Mouse (Mus musculus): ENCODE measurements at regions not wholly inside any gene's neighbourhood (a gene's known extent, or its start where the extent isn't known, plus 50 kb on each side); places are given as distances from the start of the nearest gene placed in this dataset.

GRCm38 (mm10) chr13:19975621-19976020 lies 114.8 kb upstream of the Elmo1 start:
- ATAC-seq (ENCODE audit: low read depth) (no peak), DNase-seq (no peak)
- H3K27me3 ChIP-seq, result no peaks in the 10 kb centered on the region
- H3K9me3 ChIP-seq (replicated peaks), result no peaks in the 10 kb centered on the region
- H3K27ac ChIP-seq, result no peak overlapping the region
- no peak overlapping the region for H3K9ac ChIP-seq
- no peak overlapping the region for H3K4me3 ChIP-seq (replicated peaks)
- H3K36me3 ChIP-seq, result no peaks in the 10 kb centered on the region
- H3K4me1 ChIP-seq (replicated peaks), result no peaks in the 10 kb centered on the region
- no peak overlapping the region for H3K4me2 ChIP-seq

GRCm38 (mm10) chr13:19966566-19966965 lies 123.8 kb upstream of the Elmo1 start:
- Histone ChIP-seq H3K27me3 (no peaks in the 10 kb centered on the region), H3K36me3 (no peaks in the 10 kb centered on the region), H3K4me3 (replicated peaks) (no peak overlapping the region), H3K4me2 (no peak overlapping the region), H3K9ac (no peak overlapping the region), H3K4me1 (replicated peaks) (no peaks in the 10 kb centered on the region), H3K27ac (no peak overlapping the region), H3K9me3 (replicated peaks) (no peaks in the 10 kb centered on the region)
- WGBS (ENCODE audit: insufficient replicate concordance), result 82% methylated on average over 1 of the region's 1 CpGs
- DNase-seq, result no peak
- no peak for ATAC-seq (ENCODE audit: low read depth)

- Histone ChIP-seq H3K9me3 (replicated peaks) (no peaks in the 10 kb centered on the region), H3K9ac (no peak overlapping the region), H3K4me2 (no peak overlapping the region), H3K27me3 (no peaks in the 10 kb centered on the region), H3K4me3 (replicated peaks) (no peak overlapping the region), H3K4me1 (replicated peaks) (no peaks in the 10 kb centered on the region), H3K36me3 (no peaks in the 10 kb centered on the region), H3K27ac (no peak overlapping the region)
- WGBS (ENCODE audit: insufficient replicate concordance), result 46% methylated on average over 3 of the region's 3 CpGs
- DNase-seq, result no peak
- no peak for ATAC-seq (ENCODE audit: low read depth)
Measured at GRCm38 (mm10) chr13:19963031-19963430, 127.4 kb upstream of the Elmo1 start.

GRCm38 (mm10) chr13:19928761-19929160 lies 104.7 kb upstream of the Gpr141 start:
- Histone ChIP-seq H3K4me3 (replicated peaks) (no peak overlapping the region), H3K9me3 (replicated peaks) (no peaks in the 10 kb centered on the region), H3K9ac (no peak overlapping the region), H3K27me3 (no peaks in the 10 kb centered on the region), H3K4me2 (no peak overlapping the region), H3K27ac (no peak overlapping the region), H3K4me1 (replicated peaks) (no peaks in the 10 kb centered on the region), H3K36me3 (no peaks in the 10 kb centered on the region)
- DNase-seq (no peak), ATAC-seq (ENCODE audit: low read depth) (no peak)
- 76% methylated on average over 6 of the region's 6 CpGs for WGBS (ENCODE audit: insufficient replicate concordance)

DNA sequence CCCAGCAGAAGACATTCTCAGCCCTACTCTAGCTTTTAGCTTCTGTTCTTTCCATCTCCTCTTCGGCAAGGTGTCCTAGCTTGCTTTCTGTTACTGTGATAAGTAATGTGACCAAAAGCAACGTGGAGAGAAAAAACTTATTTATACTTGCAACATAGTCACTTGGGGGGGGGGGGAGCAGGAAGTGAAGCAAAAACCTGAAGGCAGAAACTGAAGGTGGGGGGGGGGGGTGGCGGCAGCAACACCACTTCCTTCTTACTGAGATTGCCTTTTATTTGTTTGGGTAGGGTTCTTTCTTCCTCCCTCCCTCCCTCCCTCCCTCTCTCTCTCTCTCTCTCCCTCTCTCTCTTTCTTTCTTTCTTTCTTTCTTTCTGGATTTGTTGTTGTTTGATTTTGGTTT lies 103.8 kb upstream of the Gpr141 start:
- H3K9me3 ChIP-seq (replicated peaks), result no peaks in the 10 kb centered on the region
- H3K9ac ChIP-seq, result no peak overlapping the region
- no peak overlapping the region for H3K27ac ChIP-seq
- no peaks in the 10 kb centered on the region for H3K27me3 ChIP-seq
- H3K36me3 ChIP-seq, result no peaks in the 10 kb centered on the region
- H3K4me2 ChIP-seq, result no peak overlapping the region
- 50% methylated on average over 3 of the region's 3 CpGs for WGBS (ENCODE audit: insufficient replicate concordance)
- no peak overlapping the region for H3K4me3 ChIP-seq (replicated peaks)
- no peaks in the 10 kb centered on the region for H3K4me1 ChIP-seq (replicated peaks)
- DNase-seq, result no peak
- ATAC-seq (ENCODE audit: low read depth), result no peak

DNA sequence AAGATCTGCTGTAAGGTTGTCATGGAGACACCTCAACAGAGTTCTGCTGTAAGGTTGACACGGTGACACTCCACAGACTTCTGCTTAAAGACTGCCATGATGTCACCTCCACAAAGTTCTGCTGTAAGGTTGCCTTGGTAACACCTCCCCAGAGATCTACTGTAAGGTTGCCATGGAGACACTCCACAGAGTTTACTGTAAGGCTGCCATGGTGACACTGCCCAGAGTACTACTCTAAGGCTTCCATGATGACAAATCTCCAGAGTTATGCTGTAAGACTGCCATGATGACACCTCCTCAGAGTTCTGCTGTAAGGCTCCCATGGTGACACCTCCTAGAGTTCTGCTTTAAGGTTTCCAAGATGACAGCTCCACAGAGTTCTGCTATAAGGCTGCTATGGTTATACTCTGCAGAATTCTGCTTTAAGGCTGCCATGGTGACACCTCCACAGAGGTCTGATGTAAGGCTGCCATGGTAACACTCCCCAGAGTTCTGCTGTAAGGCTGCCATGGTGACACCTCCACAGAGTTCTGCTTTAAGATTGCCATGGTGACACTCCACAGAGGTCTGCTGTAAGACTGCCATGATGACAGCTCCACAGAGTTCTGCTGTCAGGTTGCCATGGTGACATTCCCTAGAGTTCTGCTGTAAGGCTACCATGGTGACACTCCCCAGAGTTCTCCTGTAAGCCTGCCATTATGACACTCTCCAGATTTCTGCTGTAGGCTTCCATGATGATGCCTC lies 97.2 kb upstream of the Gpr141 start:
- Histone ChIP-seq H3K27me3 (no peaks in the 10 kb centered on the region), H3K9me3 (replicated peaks) (0 out of 2 replicates have a peak, but pooled peaks cover 4% of the 10 kb centered on the region), H3K4me3 (replicated peaks) (no peak overlapping the region), H3K4me2 (no peak overlapping the region), H3K9ac (no peak overlapping the region), H3K36me3 (no peaks in the 10 kb centered on the region), H3K27ac (no peak overlapping the region), H3K4me1 (replicated peaks) (no peaks in the 10 kb centered on the region)
- ATAC-seq (ENCODE audit: low read depth), result no peak
- no peak for DNase-seq
- WGBS (ENCODE audit: insufficient replicate concordance), result 53% methylated on average over 1 of the region's 1 CpGs

- no peaks in the 10 kb centered on the region for H3K9me3 ChIP-seq (replicated peaks)
- no peak overlapping the region for H3K4me3 ChIP-seq (replicated peaks)
- no peaks in the 10 kb centered on the region for H3K27me3 ChIP-seq
- H3K4me2 ChIP-seq, result no peak overlapping the region
- H3K36me3 ChIP-seq, result no peaks in the 10 kb centered on the region
- no peak overlapping the region for H3K27ac ChIP-seq
- no peak for ATAC-seq (ENCODE audit: low read depth)
- 43% methylated on average over 5 of the region's 5 CpGs for WGBS (ENCODE audit: insufficient replicate concordance)
- no peak overlapping the region for H3K9ac ChIP-seq
- no peak for DNase-seq
- no peaks in the 10 kb centered on the region for H3K4me1 ChIP-seq (replicated peaks)
Measured at GRCm38 (mm10) chr13:19911860-19912584, 88.0 kb upstream of the Gpr141 start.

GRCm38 (mm10) chr13:19902786-19903185 lies 78.7 kb upstream of the Gpr141 start:
- H3K36me3 ChIP-seq, result no peaks in the 10 kb centered on the region
- WGBS (ENCODE audit: insufficient replicate concordance), result 54% methylated on average over 4 of the region's 4 CpGs
- H3K4me1 ChIP-seq (replicated peaks), result no peaks in the 10 kb centered on the region
- H3K27me3 ChIP-seq, result no peaks in the 10 kb centered on the region
- no peaks in the 10 kb centered on the region for H3K9me3 ChIP-seq (replicated peaks)
- no peak overlapping the region for H3K9ac ChIP-seq
- no peak for DNase-seq
- no peak overlapping the region for H3K4me3 ChIP-seq (replicated peaks)
- H3K27ac ChIP-seq, result no peak overlapping the region
- no peak overlapping the region for H3K4me2 ChIP-seq
- no peak for ATAC-seq (ENCODE audit: low read depth)

GRCm38 (mm10) chr13:19897191-19897590 lies 73.1 kb upstream of the Gpr141 start:
- ATAC-seq (ENCODE audit: low read depth) (peak; percentile 68; the same call in 1 of the 2 replicates), DNase-seq (no peak)
- Histone ChIP-seq H3K4me3 (replicated peaks) (no peak overlapping the region), H3K9ac (no peak overlapping the region), H3K36me3 (no peaks in the 10 kb centered on the region), H3K27ac (no peak overlapping the region), H3K9me3 (replicated peaks) (no peaks in the 10 kb centered on the region), H3K27me3 (no peaks in the 10 kb centered on the region), H3K4me1 (replicated peaks) (no peaks in the 10 kb centered on the region), H3K4me2 (no peak overlapping the region)
- 39% methylated on average over 1 of the region's 1 CpGs for WGBS (ENCODE audit: insufficient replicate concordance)

GRCm38 (mm10) chr13:19888983-19889773 lies 65.1 kb upstream of the Gpr141 start:
- Histone ChIP-seq H3K36me3 (no peaks in the 10 kb centered on the region), H3K27me3 (no peaks in the 10 kb centered on the region), H3K9ac (no peak overlapping the region), H3K27ac (no peak overlapping the region), H3K4me2 (no peak overlapping the region), H3K4me3 (replicated peaks) (no peak overlapping the region), H3K4me1 (replicated peaks) (no peaks in the 10 kb centered on the region), H3K9me3 (replicated peaks) (no peaks in the 10 kb centered on the region)
- 70% methylated on average over 11 of the region's 11 CpGs for WGBS (ENCODE audit: insufficient replicate concordance)
- DNase-seq, result no peak
- ATAC-seq (ENCODE audit: low read depth), result no peak

- Histone ChIP-seq H3K4me3 (replicated peaks) (no peak overlapping the region), H3K9me3 (replicated peaks) (no peaks in the 10 kb centered on the region), H3K36me3 (no peaks in the 10 kb centered on the region), H3K27me3 (no peaks in the 10 kb centered on the region), H3K27ac (no peak overlapping the region), H3K4me1 (replicated peaks) (0 out of 2 replicates have a peak, but pooled peaks cover 4% of the 10 kb centered on the region), H3K4me2 (no peak overlapping the region), H3K9ac (no peak overlapping the region)
- WGBS (ENCODE audit: insufficient replicate concordance), result 62% methylated on average over 7 of the region's 7 CpGs
- DNase-seq, result no peak
- no peak for ATAC-seq (ENCODE audit: low read depth)
Measured at GRCm38 (mm10) chr13:19883896-19884658, 60.0 kb upstream of the Gpr141 start.

Data from liver, embryonic 13.5 days (tissue).